Mouse (Mus musculus): ENCODE data around the gene Omg. TPM values are rescaled to one million over a fixed set of nuclear protein-coding genes. Genes with fewer than 3 reads are reported as not detected.

The Omg gene
- total and polyA plus RNA-seq, 3 experiments = 0.38 TPM; not detected in 2

- DNase-seq (ENCODE audit: low spot score) = no peak
- peaks cover 51% of the 10 kb centered on the region for H3K36me3 ChIP-seq (replicated peaks)
- no peaks in the 10 kb centered on the region for H3K9me3 ChIP-seq (replicated peaks)
- 0 out of 2 replicates have a peak, but pooled peaks cover 2% of the 10 kb centered on the region for H3K4me1 ChIP-seq (ENCODE audit: insufficient read depth, low read depth, low read length)
- ATAC-seq (ENCODE audit: extremely low read depth, insufficient number of reproducible peaks, low FRiP score, poor library complexity, severe bottlenecking) = no peak
- H3K27me3 ChIP-seq (ENCODE audit: insufficient read depth, low read length) = no peaks in the 10 kb centered on the region
- TF ChIP-seq POLR2AphosphoS5 (IDR thresholded peaks at IDR 0.05; ENCODE audit: insufficient replicate concordance, low read depth, low read length) = no peak
- TF ChIP-seq GATA1 (IDR thresholded peaks at IDR 0.05; ENCODE audit: borderline replicate concordance, low read length) = no peak
- no peak for TF ChIP-seq CTCF (IDR thresholded peaks at IDR 0.05; ENCODE audit: low read depth, low read length)
- no peak for TF ChIP-seq TAL1 (conservative IDR thresholded peaks at IDR 0.05; ENCODE audit: low read depth, low read length)
- no peak for TF ChIP-seq GATA2 (IDR thresholded peaks at IDR 0.05; ENCODE audit: borderline replicate concordance, low read depth, low read length)
- H3K4me3 ChIP-seq (ENCODE audit: low read depth, low read length) = no peak overlapping the region
These were observed 27.6 kb upstream of the Omg start for GRCm38 (mm10) chr11:79531485-79531884.

GRCm38 (mm10) chr11:79530774-79531173, 26.9 kb upstream of the Omg start:
- H3K36me3 ChIP-seq (replicated peaks) = peaks cover 48% of the 10 kb centered on the region
- no peak for ATAC-seq (ENCODE audit: extremely low read depth, insufficient number of reproducible peaks, low FRiP score, poor library complexity, severe bottlenecking)
- H3K9me3 ChIP-seq (replicated peaks) = no peaks in the 10 kb centered on the region
- TF ChIP-seq GATA2 (IDR thresholded peaks at IDR 0.05; ENCODE audit: borderline replicate concordance, low read depth, low read length) (no peak), CTCF (IDR thresholded peaks at IDR 0.05; ENCODE audit: low read depth, low read length) (no peak), GATA1 (IDR thresholded peaks at IDR 0.05; ENCODE audit: borderline replicate concordance, low read length) (no peak), POLR2AphosphoS5 (IDR thresholded peaks at IDR 0.05; ENCODE audit: insufficient replicate concordance, low read depth, low read length) (no peak), TAL1 (conservative IDR thresholded peaks at IDR 0.05; ENCODE audit: low read depth, low read length) (no peak)
- H3K4me3 ChIP-seq (ENCODE audit: low read depth, low read length) = no peak overlapping the region
- no peaks in the 10 kb centered on the region for H3K27me3 ChIP-seq (ENCODE audit: insufficient read depth, low read length)
- no peak for DNase-seq (ENCODE audit: low spot score)
- 0 out of 2 replicates have a peak, but pooled peaks cover 2% of the 10 kb centered on the region for H3K4me1 ChIP-seq (ENCODE audit: insufficient read depth, low read depth, low read length)

- DNase-seq (ENCODE audit: low spot score) (no peak), ATAC-seq (ENCODE audit: extremely low read depth, insufficient number of reproducible peaks, low FRiP score, poor library complexity, severe bottlenecking) (no peak)
- TF ChIP-seq CTCF (IDR thresholded peaks at IDR 0.05; ENCODE audit: low read depth, low read length) = no peak
- no peak for TF ChIP-seq GATA2 (IDR thresholded peaks at IDR 0.05; ENCODE audit: borderline replicate concordance, low read depth, low read length)
- Histone ChIP-seq H3K4me1 (ENCODE audit: insufficient read depth, low read depth, low read length) (0 out of 2 replicates have a peak, but pooled peaks cover 2% of the 10 kb centered on the region), H3K27me3 (ENCODE audit: insufficient read depth, low read length) (no peaks in the 10 kb centered on the region), H3K4me3 (ENCODE audit: low read depth, low read length) (no peak within 1 kb of the TSS), H3K9me3 (replicated peaks) (no peaks in the 10 kb centered on the region), H3K36me3 (replicated peaks) (peaks cover 44% of the 10 kb centered on the region)
These were observed 26.5 kb upstream of the Omg start, which contains the start of the genes Evi2 and Evi2a for GRCm38 (mm10) chr11:79530333-79530761. TSS of gene Evi2 (minus strand) at chr11:79530589. TSS of gene Evi2a (minus strand) at chr11:79530609.

DNA sequence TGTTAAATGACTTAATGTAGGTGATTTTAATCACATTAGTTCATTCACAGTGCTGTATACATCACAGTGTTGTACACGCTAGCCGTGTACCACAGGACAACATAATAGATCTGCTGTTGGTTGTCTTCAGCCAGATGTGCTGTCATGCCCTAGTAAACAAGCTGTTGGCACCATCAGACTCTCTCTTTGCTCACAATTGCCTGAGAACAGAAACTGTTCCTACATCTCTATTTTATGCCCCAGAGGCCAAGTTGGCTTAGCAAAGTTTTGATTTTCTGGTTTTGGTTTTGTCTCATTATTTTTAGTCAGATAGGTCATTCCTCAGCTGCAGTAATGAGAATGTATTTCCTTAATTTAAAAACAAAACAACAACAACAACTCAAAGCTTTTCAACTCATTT, 25.9 kb upstream of the Omg start:
- no peak overlapping the region for H3K4me3 ChIP-seq (ENCODE audit: low read depth, low read length)
- no peak for ATAC-seq (ENCODE audit: extremely low read depth, insufficient number of reproducible peaks, low FRiP score, poor library complexity, severe bottlenecking)
- H3K27me3 ChIP-seq (ENCODE audit: insufficient read depth, low read length) = no peaks in the 10 kb centered on the region
- H3K36me3 ChIP-seq (replicated peaks) = peaks cover 42% of the 10 kb centered on the region
- no peaks in the 10 kb centered on the region for H3K9me3 ChIP-seq (replicated peaks)
- H3K4me1 ChIP-seq (ENCODE audit: insufficient read depth, low read depth, low read length) = 0 out of 2 replicates have a peak, but pooled peaks cover 2% of the 10 kb centered on the region
- no peak for DNase-seq (ENCODE audit: low spot score)
- TF ChIP-seq GATA1 (IDR thresholded peaks at IDR 0.05; ENCODE audit: borderline replicate concordance, low read length) (no peak), CTCF (IDR thresholded peaks at IDR 0.05; ENCODE audit: low read depth, low read length) (no peak), GATA2 (IDR thresholded peaks at IDR 0.05; ENCODE audit: borderline replicate concordance, low read depth, low read length) (no peak), POLR2AphosphoS5 (IDR thresholded peaks at IDR 0.05; ENCODE audit: insufficient replicate concordance, low read depth, low read length) (no peak), TAL1 (conservative IDR thresholded peaks at IDR 0.05; ENCODE audit: low read depth, low read length) (no peak)

DNA sequence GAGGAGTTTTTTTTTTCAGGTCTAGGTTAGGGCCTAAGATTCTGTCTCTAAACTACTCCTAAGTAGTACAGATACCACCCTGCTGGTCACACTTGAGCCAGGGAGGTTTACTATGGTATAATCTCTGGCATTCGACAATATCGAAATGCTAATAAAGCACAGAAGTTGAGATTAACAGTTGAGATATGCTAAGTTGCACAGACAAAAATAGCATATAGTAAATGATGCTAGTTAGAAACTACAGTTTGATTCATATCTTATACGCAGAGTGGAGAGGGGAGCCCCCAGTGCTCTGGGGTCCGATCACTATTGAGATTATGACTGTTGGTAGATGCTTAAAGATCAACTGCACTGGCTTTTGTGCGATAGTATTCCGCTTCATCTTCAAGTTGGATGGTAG, 25.3 kb upstream of the Omg start:
- H3K36me3 ChIP-seq (replicated peaks) = peaks cover 43% of the 10 kb centered on the region
- DNase-seq (ENCODE audit: low spot score) (no peak), ATAC-seq (ENCODE audit: extremely low read depth, insufficient number of reproducible peaks, low FRiP score, poor library complexity, severe bottlenecking) (no peak)
- no peak overlapping the region for H3K4me3 ChIP-seq (ENCODE audit: low read depth, low read length)
- H3K4me1 ChIP-seq (ENCODE audit: insufficient read depth, low read depth, low read length) = 0 out of 2 replicates have a peak, but pooled peaks cover 2% of the 10 kb centered on the region
- TF ChIP-seq CTCF (IDR thresholded peaks at IDR 0.05; ENCODE audit: low read depth, low read length) = no peak
- H3K9me3 ChIP-seq (replicated peaks) = no peaks in the 10 kb centered on the region
- H3K27me3 ChIP-seq (ENCODE audit: insufficient read depth, low read length) = no peaks in the 10 kb centered on the region

DNA sequence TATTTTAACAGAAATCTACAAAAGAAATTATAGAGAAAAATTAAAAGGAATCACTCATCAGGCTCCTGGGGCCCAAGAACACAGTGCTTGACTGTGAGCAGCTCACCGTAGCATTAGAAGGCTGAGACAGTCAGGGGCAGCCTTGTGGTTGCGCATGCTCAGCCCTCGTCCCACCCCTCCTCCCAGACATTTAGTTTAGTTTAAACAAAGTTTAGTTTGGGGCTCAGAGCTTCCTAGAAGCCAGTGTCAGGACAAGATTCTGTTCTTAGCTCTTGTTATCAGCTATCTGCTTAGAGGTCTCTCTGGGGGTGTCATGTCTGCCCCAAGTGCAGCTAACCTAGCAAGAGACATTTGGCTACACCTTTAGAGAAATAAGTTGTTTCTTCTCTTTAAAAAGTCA, 24.7 kb upstream of the Omg start:
- H3K27me3 ChIP-seq (ENCODE audit: insufficient read depth, low read length) = no peaks in the 10 kb centered on the region
- no peak overlapping the region for H3K4me3 ChIP-seq (ENCODE audit: low read depth, low read length)
- ATAC-seq (ENCODE audit: extremely low read depth, insufficient number of reproducible peaks, low FRiP score, poor library complexity, severe bottlenecking) (no peak), DNase-seq (ENCODE audit: low spot score) (no peak)
- TF ChIP-seq POLR2AphosphoS5 (IDR thresholded peaks at IDR 0.05; ENCODE audit: insufficient replicate concordance, low read depth, low read length) = no peak
- TF ChIP-seq GATA2 (IDR thresholded peaks at IDR 0.05; ENCODE audit: borderline replicate concordance, low read depth, low read length) = no peak
- TF ChIP-seq TAL1 (conservative IDR thresholded peaks at IDR 0.05; ENCODE audit: low read depth, low read length) = no peak
- H3K36me3 ChIP-seq (replicated peaks) = peaks cover 43% of the 10 kb centered on the region
- H3K9me3 ChIP-seq (replicated peaks) = no peaks in the 10 kb centered on the region
- 0 out of 2 replicates have a peak, but pooled peaks cover 2% of the 10 kb centered on the region for H3K4me1 ChIP-seq (ENCODE audit: insufficient read depth, low read depth, low read length)
